Mouse (Mus musculus): ENCODE measurements around the gene Atg4a-ps. TPM values are rescaled to one million over a fixed set of nuclear protein-coding genes. Genes with fewer than 3 reads are reported as not detected.

Gene Atg4a-ps
- total and polyA plus RNA-seq, 3 experiments: 0.64 to 6.6 (median 4.0) TPM

DNA sequence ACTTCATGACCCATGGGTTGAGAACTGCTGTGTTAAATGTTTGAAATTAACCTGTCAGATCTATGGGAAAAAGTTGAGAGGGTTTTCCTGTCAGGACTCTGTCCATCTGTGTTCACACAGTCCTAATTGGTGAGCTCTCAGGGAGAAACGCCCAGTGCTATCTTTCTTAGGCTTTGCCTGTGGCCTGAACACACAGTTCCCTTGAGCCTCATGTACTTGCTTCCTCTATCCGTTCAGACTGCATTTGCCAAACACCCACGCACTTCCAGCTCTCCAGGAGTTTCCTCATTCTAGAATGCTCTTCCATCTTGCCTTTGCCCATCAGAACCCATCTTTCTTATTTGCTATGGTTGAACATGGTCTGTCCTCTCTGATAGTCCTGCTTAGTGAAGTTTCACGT is 2.6 kb upstream of the Atg4a-ps start:
- Histone ChIP-seq H3K36me3 (replicated peaks in 1 of 2; ENCODE audit: control insufficient read depth in 1 of 2, insufficient read depth in 1 of 2, low read length in 1 of 2) (no peaks in the 10 kb centered on the region), H3K4me2 (ENCODE audit: insufficient read depth, low read depth, poor library complexity, severe bottlenecking) (no peak overlapping the region), H3K4me1 (ENCODE audit: control insufficient read depth in 1 of 2, insufficient read depth in 2 of 2) (no peaks in the 10 kb centered on the region), H3K9ac (ENCODE audit: insufficient read depth, low read depth) (no peak overlapping the region), H3K79me2 (replicated peaks; ENCODE audit: control insufficient read depth, extremely low read depth, insufficient read depth, poor library complexity, severe bottlenecking) (no peaks in the 10 kb centered on the region), H3K27ac (ENCODE audit: insufficient read depth, low read depth) (no peak overlapping the region), H3K4me3 (replicated peaks in 1 of 3; ENCODE audit: low read depth in 2 of 3, low read length in 2 of 3, poor library complexity in 1 of 3) (no peak overlapping the region), H3K9me3 (replicated peaks; ENCODE audit: low read length) (peaks cover 6% of the 10 kb centered on the region), H3K27me3 (replicated peaks) (no peaks in the 10 kb centered on the region)
- dilution Hi-C loops (cut with MboI; ENCODE audit: extremely low pct_ligation_motif_present, extremely low pct_unique_long_range_greater_than_20kb, low sequenced_read_pairs): no loop called here
- in situ Hi-C loops (cut with MboI; ENCODE audit: low pct_ligation_motif_present, low pct_unique_long_range_greater_than_20kb, low sequenced_read_pairs): no loop called here
- DNase-seq (ENCODE audit: extremely low read depth): no peak
- TF ChIP-seq NRF1 (IDR thresholded peaks at IDR 0.05; ENCODE audit: low read depth, low read length): no peak
- TF ChIP-seq UBTF (IDR thresholded peaks at IDR 0.05; ENCODE audit: low read depth, low read length): no peak
- TF ChIP-seq BHLHE40 (IDR thresholded peaks at IDR 0.05; ENCODE audit: low read depth, low read length): no peak
- no peak for TF ChIP-seq PAX5 (IDR thresholded peaks at IDR 0.05; ENCODE audit: low read length)
- no peak for TF ChIP-seq CHD1 (IDR thresholded peaks at IDR 0.05; ENCODE audit: low read depth, low read length)
- no peak for TF ChIP-seq ELF1 (IDR thresholded peaks at IDR 0.05; ENCODE audit: low read depth, low read length)
- TF ChIP-seq MAX (IDR thresholded peaks at IDR 0.05; ENCODE audit: low read length): no peak
- no peak for TF ChIP-seq ZC3H11A (IDR thresholded peaks at IDR 0.05; ENCODE audit: low read depth, low read length)
- no peak for TF ChIP-seq POLR2AphosphoS2 (IDR thresholded peaks at IDR 0.05; ENCODE audit: low read depth, low read length)
- no peak for TF ChIP-seq KAT2A (IDR thresholded peaks at IDR 0.05; ENCODE audit: insufficient replicate concordance, low read length)
- TF ChIP-seq MEF2A (IDR thresholded peaks at IDR 0.05; ENCODE audit: borderline replicate concordance, low read depth, low read length): no peak
- no peak for TF ChIP-seq E2F4 (IDR thresholded peaks at IDR 0.05; ENCODE audit: insufficient replicate concordance, low read depth, low read length)
- TF ChIP-seq ZKSCAN1 (IDR thresholded peaks at IDR 0.05; ENCODE audit: borderline replicate concordance, low read depth, low read length): no peak
- TF ChIP-seq ZMIZ1 (IDR thresholded peaks at IDR 0.05; ENCODE audit: low read depth, low read length): no peak
- no peak for TF ChIP-seq IRF4 (IDR thresholded peaks at IDR 0.05; ENCODE audit: low read depth, low read length)
- no peak for TF ChIP-seq MAZ (IDR thresholded peaks at IDR 0.05; ENCODE audit: low read depth, low read length)
- TF ChIP-seq POLR2A (IDR thresholded peaks at IDR 0.05; ENCODE audit: low read depth, low read length): no peak
- TF ChIP-seq MYC (IDR thresholded peaks at IDR 0.05; ENCODE audit: low read depth, low read length): no peak
- TF ChIP-seq SIN3A (IDR thresholded peaks at IDR 0.05; ENCODE audit: low read length): no peak
- TF ChIP-seq TCF12 (IDR thresholded peaks at IDR 0.05; ENCODE audit: low read depth, low read length): no peak

DNA sequence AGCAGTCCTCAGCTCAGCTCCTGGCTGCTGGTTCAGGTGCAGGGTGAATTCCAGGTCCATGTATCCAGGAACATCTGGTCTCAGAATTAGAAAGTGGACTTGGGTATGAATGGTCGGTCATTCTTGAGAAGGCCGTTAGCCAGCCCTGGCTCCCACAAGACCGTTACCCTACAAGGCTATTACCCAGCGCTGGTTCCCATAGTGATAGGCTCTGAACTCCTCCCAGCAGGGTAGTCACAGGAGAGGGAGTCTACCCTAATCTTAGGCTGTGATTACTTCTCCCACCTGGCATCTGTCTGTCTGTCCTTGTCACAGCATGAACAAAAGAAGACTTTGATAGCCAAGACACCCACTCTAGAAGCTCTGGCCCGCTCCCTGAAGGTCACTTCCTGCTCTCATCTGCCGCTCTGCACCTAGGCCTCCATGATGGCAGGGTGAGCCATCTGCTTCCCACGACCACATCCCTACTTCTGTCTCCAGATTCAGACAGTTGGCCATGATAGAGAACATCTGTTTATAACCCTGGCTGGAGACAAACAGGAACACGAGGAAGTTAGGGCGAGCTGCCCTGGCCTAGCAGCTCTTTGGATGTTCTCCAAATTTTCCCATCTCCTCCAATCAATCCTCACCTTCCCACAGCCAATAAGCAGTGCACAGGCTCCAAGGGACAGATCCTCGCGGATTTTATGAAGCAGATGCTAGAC is 1.4 kb upstream of the Atg4a-ps start:
- H3K9me3 ChIP-seq (replicated peaks; ENCODE audit: low read length): peaks cover 6% of the 10 kb centered on the region
- no peaks in the 10 kb centered on the region for H3K79me2 ChIP-seq (replicated peaks; ENCODE audit: control insufficient read depth, extremely low read depth, insufficient read depth, poor library complexity, severe bottlenecking)
- H3K27me3 ChIP-seq (replicated peaks): no peaks in the 10 kb centered on the region
- H3K4me1 ChIP-seq (ENCODE audit: control insufficient read depth in 1 of 2, insufficient read depth in 2 of 2): no peaks in the 10 kb centered on the region
- no peak for DNase-seq (ENCODE audit: extremely low read depth)
- no peak overlapping the region for H3K4me2 ChIP-seq (ENCODE audit: insufficient read depth, low read depth, poor library complexity, severe bottlenecking)
- H3K9ac ChIP-seq (ENCODE audit: insufficient read depth, low read depth): no peak overlapping the region
- in situ Hi-C loops (cut with MboI; ENCODE audit: low pct_ligation_motif_present, low pct_unique_long_range_greater_than_20kb, low sequenced_read_pairs): no loop called here
- no peak overlapping the region for H3K27ac ChIP-seq (ENCODE audit: insufficient read depth, low read depth)
- no peak overlapping the region for H3K4me3 ChIP-seq (replicated peaks in 1 of 3; ENCODE audit: low read depth in 2 of 3, low read length in 2 of 3, poor library complexity in 1 of 3)
- no peaks in the 10 kb centered on the region for H3K36me3 ChIP-seq (replicated peaks in 1 of 2; ENCODE audit: control insufficient read depth in 1 of 2, insufficient read depth in 1 of 2, low read length in 1 of 2)
- TF ChIP-seq PAX5 (IDR thresholded peaks at IDR 0.05; ENCODE audit: low read length) (no peak), MXI1 (IDR thresholded peaks at IDR 0.05; ENCODE audit: low read depth, low read length) (no peak), MYC (IDR thresholded peaks at IDR 0.05; ENCODE audit: low read depth, low read length) (no peak), TBP (conservative IDR thresholded peaks at IDR 0.05; ENCODE audit: low read depth, low read length) (no peak), EP300 (IDR thresholded peaks at IDR 0.05; ENCODE audit: low read length) (no peak), SMC3 (IDR thresholded peaks at IDR 0.05; ENCODE audit: low read depth, low read length) (no peak), CHD1 (IDR thresholded peaks at IDR 0.05; ENCODE audit: low read depth, low read length) (no peak), RAD21 (IDR thresholded peaks at IDR 0.05; ENCODE audit: low read depth, low read length) (no peak), NELFE (IDR thresholded peaks at IDR 0.05; ENCODE audit: low read depth, low read length) (no peak), ZC3H11A (IDR thresholded peaks at IDR 0.05; ENCODE audit: low read depth, low read length) (no peak), IRF4 (IDR thresholded peaks at IDR 0.05; ENCODE audit: low read depth, low read length) (no peak), POLR2A (IDR thresholded peaks at IDR 0.05; ENCODE audit: low read depth, low read length) (no peak), ZMIZ1 (IDR thresholded peaks at IDR 0.05; ENCODE audit: low read depth, low read length) (no peak), JUN (IDR thresholded peaks at IDR 0.05; ENCODE audit: insufficient read depth, low read depth, low read length) (no peak), MAZ (IDR thresholded peaks at IDR 0.05; ENCODE audit: low read depth, low read length) (no peak), E2F4 (IDR thresholded peaks at IDR 0.05; ENCODE audit: insufficient replicate concordance, low read depth, low read length) (no peak), ELF1 (IDR thresholded peaks at IDR 0.05; ENCODE audit: low read depth, low read length) (no peak), MAFK (IDR thresholded peaks at IDR 0.05; ENCODE audit: insufficient replicate concordance, low read length) (no peak), ETS1 (conservative IDR thresholded peaks at IDR 0.05; ENCODE audit: low read depth, low read length) (no peak), MEF2A (IDR thresholded peaks at IDR 0.05; ENCODE audit: borderline replicate concordance, low read depth, low read length) (no peak)
- dilution Hi-C loops (cut with MboI; ENCODE audit: extremely low pct_ligation_motif_present, extremely low pct_unique_long_range_greater_than_20kb, low sequenced_read_pairs): no loop called here

Measured in CH12.LX (cell line).